24 mouse cellular contexts compared by ENCODE assay signal in genomic region chr16:13645930-13646329, GRCm38 (mm10). TPM values are rescaled to one million over a fixed set of nuclear protein-coding genes. Genes with fewer than 3 reads are reported as not detected.
A peak's percentile ranks its signal among the peaks of the same experiment; 100 is the strongest.
DNase-seq lines count a peak whose midpoint lies in the region; ATAC-seq and TF ChIP-seq lines count a peak whose summit lies in the region.
"Had no signal": no experiment of that assay in that cellular context is flagged by ENCODE, and none has a peak within 500 bp of the region (broad histone marks: within the 10 kb centered on the region; RNA-seq: fewer than 3 reads in every experiment).

No protein-coding gene starts in this region.

- no peaks in the 10 kb centered on the region for H3K27me3 ChIP-seq in intestine, embryonic 16.5 days (replicated peaks; ENCODE audit: control insufficient read depth, insufficient read depth, low read length)
- H3K27me3 ChIP-seq in intestine, postnatal 0 days (replicated peaks; ENCODE audit: control insufficient read depth, insufficient read depth, low read length) = no peaks in the 10 kb centered on the region
- H3K27me3 ChIP-seq in stomach, embryonic 14.5 days (ENCODE audit: control insufficient read depth, insufficient read depth, low read length) = no peaks in the 10 kb centered on the region
- H3K27me3 ChIP-seq in stomach, postnatal 0 days (ENCODE audit: control insufficient read depth, insufficient read depth, low read length) = no peaks in the 10 kb centered on the region
- H3K27me3 ChIP-seq: embryonic facial prominence, embryonic 12.5 days; forebrain, embryonic 13.5 days; hindbrain, embryonic 12.5 days had no signal

- peak; percentile 40; the same call in 1 of the 2 replicates for ATAC-seq in intestine, embryonic 16.5 days
- no peak for ATAC-seq in intestine, postnatal 0 days
- peak; percentile 74 for ATAC-seq in stomach, embryonic 14.5 days (ENCODE audit: insufficient number of reproducible peaks, insufficient read depth, low FRiP score, low read depth)
- ATAC-seq in stomach, postnatal 0 days (ENCODE audit: low FRiP score, low TSS enrichment) = peak; percentile 93
- ATAC-seq: CD4-positive, CD25-positive, alpha-beta regulatory T cell, adult 4 months; forebrain, embryonic 13.5 days; forebrain, embryonic 16.5 days; hindbrain, embryonic 16.5 days had no signal

- H3K9me3 ChIP-seq in intestine, embryonic 16.5 days (ENCODE audit: control insufficient read depth, low read length) = no peaks in the 10 kb centered on the region
- no peaks in the 10 kb centered on the region for H3K9me3 ChIP-seq in intestine, postnatal 0 days (ENCODE audit: control insufficient read depth)
- H3K9me3 ChIP-seq in stomach, embryonic 14.5 days (ENCODE audit: control insufficient read depth, low read depth, low read length) = no peaks in the 10 kb centered on the region
- no peaks in the 10 kb centered on the region for H3K9me3 ChIP-seq in stomach, postnatal 0 days (ENCODE audit: control insufficient read depth, low read length)
- H3K9me3 ChIP-seq: embryonic facial prominence, embryonic 12.5 days; forebrain, embryonic 10.5 days; forebrain, embryonic 13.5 days; hindbrain, embryonic 12.5 days had no signal

- no peak for TF ChIP-seq EP300 in stomach, postnatal 0 days (optimal IDR thresholded peaks at IDR 0.05)

- no peak overlapping the region for H3K27ac ChIP-seq in intestine, embryonic 16.5 days (ENCODE audit: low read length)
- no peak overlapping the region for H3K27ac ChIP-seq in intestine, postnatal 0 days (ENCODE audit: low read depth, low read length)
- H3K27ac ChIP-seq in stomach, embryonic 14.5 days (ENCODE audit: low read length) = 0 out of 2 replicates have a peak overlapping the region, but pooled peaks have one; percentile 36
- H3K27ac ChIP-seq in stomach, postnatal 0 days (replicated peaks) = 0 out of 2 replicates have a peak overlapping the region, but pooled peaks have one; percentile 45
- H3K27ac ChIP-seq: embryonic facial prominence, embryonic 12.5 days; forebrain, embryonic 10.5 days; forebrain, embryonic 13.5 days; gastrocnemius, adult 2 months; hindbrain, embryonic 12.5 days had no signal

- TF ChIP-seq CTCF in intestine, postnatal 0 days (IDR thresholded peaks at IDR 0.05; ENCODE audit: low read depth) = no peak
- TF ChIP-seq CTCF in stomach, postnatal 0 days (IDR thresholded peaks at IDR 0.05; ENCODE audit: low read depth) = no peak

- H3K4me2 ChIP-seq in intestine, embryonic 16.5 days (ENCODE audit: low read depth, low read length) = no peak overlapping the region
- H3K4me2 ChIP-seq in intestine, postnatal 0 days (replicated peaks; ENCODE audit: low read depth) = no peak overlapping the region
- H3K4me2 ChIP-seq in stomach, embryonic 14.5 days (replicated peaks; ENCODE audit: low read depth, low read length) = no peak overlapping the region
- no peak overlapping the region for H3K4me2 ChIP-seq in stomach, postnatal 0 days (replicated peaks; ENCODE audit: low read depth)
- H3K4me2 ChIP-seq: embryonic facial prominence, embryonic 12.5 days; forebrain, embryonic 13.5 days; heart, embryonic 11.5 days; hindbrain, embryonic 12.5 days had no signal

- H3K36me3 ChIP-seq in intestine, embryonic 16.5 days (ENCODE audit: control insufficient read depth, insufficient read depth, low read length) = no peaks in the 10 kb centered on the region; the same call in 1 of the 2 replicates
- H3K36me3 ChIP-seq in intestine, postnatal 0 days (ENCODE audit: control insufficient read depth, insufficient read depth) = peaks cover 39% of the 10 kb centered on the region
- H3K36me3 ChIP-seq in stomach, embryonic 14.5 days (ENCODE audit: control insufficient read depth, insufficient read depth, low read length) = peaks cover 13% of the 10 kb centered on the region
- H3K36me3 ChIP-seq in stomach, postnatal 0 days (ENCODE audit: control insufficient read depth, insufficient read depth, low read length) = peaks cover 6% of the 10 kb centered on the region

- no peak overlapping the region for H3K9ac ChIP-seq in intestine, embryonic 16.5 days (ENCODE audit: low read depth, low read length)
- H3K9ac ChIP-seq in intestine, postnatal 0 days (ENCODE audit: low read depth, low read length) = no peak overlapping the region
- no peak overlapping the region for H3K9ac ChIP-seq in stomach, embryonic 14.5 days (replicated peaks; ENCODE audit: low read depth, low read length)
- H3K9ac ChIP-seq in stomach, postnatal 0 days (ENCODE audit: low read length) = no peak overlapping the region
- H3K9ac ChIP-seq: embryonic facial prominence, embryonic 12.5 days; forebrain, embryonic 13.5 days; hindbrain, embryonic 12.5 days had no signal

- no peaks in the 10 kb centered on the region for H3K4me1 ChIP-seq in intestine, embryonic 16.5 days (ENCODE audit: control insufficient read depth, insufficient read depth, low read length)
- H3K4me1 ChIP-seq in intestine, postnatal 0 days (replicated peaks; ENCODE audit: control insufficient read depth, insufficient read depth, low read length) = no peaks in the 10 kb centered on the region
- no peaks in the 10 kb centered on the region for H3K4me1 ChIP-seq in stomach, embryonic 14.5 days (ENCODE audit: control insufficient read depth, insufficient read depth, low read length)
- no peaks in the 10 kb centered on the region for H3K4me1 ChIP-seq in stomach, postnatal 0 days (replicated peaks; ENCODE audit: control insufficient read depth, insufficient read depth)
- H3K4me1 ChIP-seq: embryonic facial prominence, embryonic 12.5 days; forebrain, embryonic 10.5 days; forebrain, embryonic 13.5 days; hindbrain, embryonic 12.5 days had no signal

- WGBS in intestine, embryonic 16.5 days = 72% methylated on average over 4 of the region's 4 CpGs
- 74% methylated on average over 4 of the region's 4 CpGs for WGBS in intestine, postnatal 0 days
- whole genome bisulfite sequencing in stomach, embryonic 14.5 days = 71% methylated on average over 4 of the region's 4 CpGs
- 58% methylated on average over 4 of the region's 4 CpGs for WGBS in stomach, postnatal 0 days

- DNase-seq in urinary bladder, postnatal 36 days (ENCODE audit: low spot score in 2 of 2) = peak; percentile 21 to 35
- no peak for DNase-seq in urinary bladder, postnatal 10 days (ENCODE audit: low spot score)
- peak; percentile 77 for DNase-seq in stomach, postnatal 0 days (ENCODE audit: low spot score)
- no peak for DNase-seq in left cerebral cortex, adult 18-20 months (ENCODE audit: low spot score in 2 of 2)
- DNase-seq in adrenal gland, postnatal 4 days (ENCODE audit: low spot score in 2 of 2) = no peak
- DNase-seq: adrenal gland, adult 2 months; adrenal gland, postnatal 14 days; cerebellum, adult 11-12 months; cerebellum, adult 8-10 months; cerebellum, postnatal 14 days; gastrocnemius, adult 2 months; gastrocnemius, postnatal 14 days had no signal

- no peak overlapping the region for H3K4me3 ChIP-seq in intestine, embryonic 16.5 days (ENCODE audit: low read length)
- H3K4me3 ChIP-seq in intestine, postnatal 0 days (ENCODE audit: low read depth, low read length) = no peak overlapping the region
- no peak overlapping the region for H3K4me3 ChIP-seq in stomach, embryonic 14.5 days (ENCODE audit: low read depth, low read length)
- no peak overlapping the region for H3K4me3 ChIP-seq in stomach, postnatal 0 days (ENCODE audit: low read depth, low read length)
- H3K4me3 ChIP-seq: embryonic facial prominence, embryonic 12.5 days; erythroblast, embryonic 14.5 days; forebrain, embryonic 10.5 days; forebrain, embryonic 13.5 days; gastrocnemius, adult 2 months; hindbrain, embryonic 12.5 days had no signal

RNA-seq across cellular contexts. Expression of gene Parn, which starts 22.0 kb away (rescaled TPM):
- polyA plus RNA-seq in intestine, embryonic 16.5 days (2015; fragmentation: Nextera tagmentation; extraction: Ambion mirVana) = 35.8 and 39.4 TPM in 2 replicates
- 15.4 and 17.4 TPM in 2 replicates for polyA plus RNA-seq in intestine, postnatal 0 days (2015; fragmentation: Nextera tagmentation; extraction: Ambion mirVana)
- 36.8 and 41.7 TPM in 2 replicates for polyA plus RNA-seq in stomach, embryonic 14.5 days (2014; fragmentation: Nextera tagmentation; extraction: Ambion mirVana)
- polyA plus RNA-seq in stomach, postnatal 0 days (2015; fragmentation: Nextera tagmentation; extraction: Ambion mirVana) = 23.7 and 24.8 TPM in 2 replicates
- total RNA-seq in left cerebral cortex, adult 18-20 months (2021) = 10 to 100 TPM; 22.4 to 24.3 TPM
- total RNA-seq in adrenal gland, postnatal 4 days (2021) = 10 to 100 TPM; 47.8 to 52.0 TPM

RNA-seq across cellular contexts. Expression of gene Bfar, which starts 25.7 kb away (rescaled TPM):
- 36.6 and 38.3 TPM in 2 replicates for polyA plus RNA-seq in intestine, embryonic 16.5 days (2015; fragmentation: Nextera tagmentation; extraction: Ambion mirVana)
- 19.4 and 21.1 TPM in 2 replicates for polyA plus RNA-seq in intestine, postnatal 0 days (2015; fragmentation: Nextera tagmentation; extraction: Ambion mirVana)
- polyA plus RNA-seq in stomach, embryonic 14.5 days (2014; fragmentation: Nextera tagmentation; extraction: Ambion mirVana) = 53.8 and 54.9 TPM in 2 replicates
- 21.5 and 22.0 TPM in 2 replicates for polyA plus RNA-seq in stomach, postnatal 0 days (2015; fragmentation: Nextera tagmentation; extraction: Ambion mirVana)
- total RNA-seq in left cerebral cortex, adult 18-20 months (2021) = 10 to 100 TPM; 32.6 to 36.7 TPM
- 10 to 100 TPM; 52.3 to 55.6 TPM for total RNA-seq in adrenal gland, postnatal 4 days (2021)

RNA-seq across cellular contexts. Expression of gene 3110001I22Rik, which starts 25.8 kb away (rescaled TPM):
- polyA plus RNA-seq in intestine, embryonic 16.5 days (2015; fragmentation: Nextera tagmentation; extraction: Ambion mirVana) = 3.4 and 4.1 TPM in 2 replicates
- 2.5 and 2.7 TPM in 2 replicates for polyA plus RNA-seq in intestine, postnatal 0 days (2015; fragmentation: Nextera tagmentation; extraction: Ambion mirVana)
- 6.5 and 7.2 TPM in 2 replicates for polyA plus RNA-seq in stomach, embryonic 14.5 days (2014; fragmentation: Nextera tagmentation; extraction: Ambion mirVana)
- 3.0 and 3.3 TPM in 2 replicates for polyA plus RNA-seq in stomach, postnatal 0 days (2015; fragmentation: Nextera tagmentation; extraction: Ambion mirVana)
- 1 to 10 TPM; 3.5 to 4.0 TPM for total RNA-seq in left cerebral cortex, adult 18-20 months (2021)
- 1 to 10 TPM; 6.4 to 8.5 TPM for total RNA-seq in adrenal gland, postnatal 4 days (2021)

Comparison
In these comparisons a context has a peak if more than half of its experiments do, and no peak if none do; other contexts are left out.
1. DNase-seq: peak in urinary bladder, postnatal 36 days (2 of 2) and stomach, postnatal 0 days (single experiment); none in urinary bladder, postnatal 10 days (single experiment), left cerebral cortex, adult 18-20 months (0 of 2) and adrenal gland, postnatal 4 days (0 of 2).
2. H3K27ac ChIP-seq: peak in stomach, embryonic 14.5 days (single experiment) and stomach, postnatal 0 days (single experiment); none in intestine, embryonic 16.5 days (single experiment) and intestine, postnatal 0 days (single experiment).